Mouse (Mus musculus) cortical plate, adult 2 months (tissue): ENCODE data around the gene Dennd5b.

Experiments
- CTCF ChIP-seq: fragments of 200-500 bp; IDR thresholded peaks from 2 replicates; pipeline ENCODE4 v1.5.1; 2011; ENCODE audit warnings: mild to moderate bottlenecking, control low read depth, low read length; ENCODE audit not compliant: insufficient read depth; ENCODE audit errors: extremely low read depth
- POLR2A ChIP-seq: fragments of 200-500 bp; IDR thresholded peaks from 2 replicates; pipeline ENCODE4 v1.6.1; 2011; ENCODE audit warnings: mild to moderate bottlenecking, low read length, control low read depth; ENCODE audit not compliant: insufficient read depth; ENCODE audit errors: extremely low read depth

DNA sequence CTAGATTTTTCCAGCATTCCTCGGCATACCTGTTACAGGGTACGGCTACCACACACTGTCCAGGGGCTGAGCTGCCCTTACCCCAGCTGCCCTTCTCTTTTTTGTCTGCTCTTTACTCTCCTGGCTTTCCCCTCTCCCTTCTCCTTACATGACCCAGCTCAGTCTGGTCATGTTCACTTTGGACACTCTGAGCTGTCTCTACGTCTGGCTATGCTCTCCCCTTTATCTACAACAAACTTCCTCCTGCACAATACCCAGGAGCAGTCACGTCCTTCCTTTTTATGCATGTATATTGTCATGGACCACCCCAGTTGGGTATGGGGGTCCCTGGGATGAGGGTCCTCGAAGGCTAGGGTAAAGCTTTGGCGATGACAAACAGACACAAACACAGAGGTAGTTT is 34.2 kb upstream of the Dennd5b start:
- no peak for TF ChIP-seq POLR2A
- TF ChIP-seq CTCF, result no peak
